In the genomic region with DNA sequence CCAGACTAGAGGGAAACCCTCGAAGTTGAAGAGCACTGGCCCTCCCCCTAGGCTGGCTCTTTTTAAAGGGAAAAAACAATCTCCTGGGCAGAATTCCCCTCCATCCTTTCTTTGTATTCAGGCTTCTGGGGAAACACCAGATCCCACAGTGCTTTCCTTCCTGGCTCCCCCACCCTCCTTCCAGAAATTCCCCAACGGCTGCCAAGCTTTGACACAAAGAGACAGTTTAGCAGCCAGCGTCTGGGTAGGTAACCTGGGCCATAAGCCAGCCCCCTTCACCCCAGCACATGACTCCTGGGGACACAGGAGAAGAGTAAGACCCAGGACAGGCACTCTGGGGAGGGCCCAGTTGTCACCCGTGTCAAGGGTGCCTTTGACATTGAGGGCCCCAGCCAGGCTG, we compare ENCODE assay signal across 10 mouse cellular contexts. TPM values are rescaled to one million over a fixed set of nuclear protein-coding genes. Genes with fewer than 3 reads are reported as not detected.
A peak's percentile ranks its signal among the peaks of the same experiment; 100 is the strongest.
DNase-seq lines count a peak whose midpoint lies in the region; ATAC-seq lines count a peak whose summit lies in the region.
"Had no signal": no experiment of that assay in that cellular context is flagged by ENCODE, and none has a peak within 500 bp of the region (broad histone marks: within the 10 kb centered on the region; RNA-seq: fewer than 3 reads in every experiment).

No protein-coding gene starts in this region.

- H3K4me3 ChIP-seq in hindbrain, embryonic 14.5 days (replicated peaks; ENCODE audit: low read length), result no peak overlapping the region
- H3K4me3 ChIP-seq in hindbrain, embryonic 12.5 days, result no peak overlapping the region
- H3K4me3 ChIP-seq in lung, embryonic 16.5 days (ENCODE audit: low read length), result no peak overlapping the region
- H3K4me3 ChIP-seq: liver, embryonic 15.5 days had no signal

- no peak for ATAC-seq in hindbrain, embryonic 14.5 days (ENCODE audit: low FRiP score)
- ATAC-seq in hindbrain, embryonic 12.5 days (ENCODE audit: low FRiP score), result no peak
- ATAC-seq in lung, embryonic 16.5 days (ENCODE audit: low read depth), result no peak

- WGBS in hindbrain, embryonic 14.5 days, result 40% methylated on average over 4 of the region's 4 CpGs
- 52% methylated on average over 4 of the region's 4 CpGs for WGBS in hindbrain, embryonic 12.5 days
- 11% methylated on average over 4 of the region's 4 CpGs for WGBS in lung, embryonic 16.5 days

- no peaks in the 10 kb centered on the region for H3K9me3 ChIP-seq in hindbrain, embryonic 14.5 days (ENCODE audit: control insufficient read depth, low read length)
- H3K9me3 ChIP-seq in hindbrain, embryonic 12.5 days (replicated peaks), result no peaks in the 10 kb centered on the region
- H3K9me3 ChIP-seq in lung, embryonic 16.5 days (ENCODE audit: control insufficient read depth, low read length), result no peaks in the 10 kb centered on the region
- H3K9me3 ChIP-seq: liver, embryonic 15.5 days had no signal

- no peak overlapping the region for H3K9ac ChIP-seq in hindbrain, embryonic 14.5 days
- no peak overlapping the region for H3K9ac ChIP-seq in hindbrain, embryonic 12.5 days
- H3K9ac ChIP-seq in lung, embryonic 16.5 days (ENCODE audit: low read length), result peak overlapping the region; percentile 41
- H3K9ac ChIP-seq: liver, embryonic 15.5 days had no signal

- no peaks in the 10 kb centered on the region for H3K27me3 ChIP-seq in hindbrain, embryonic 14.5 days (ENCODE audit: control insufficient read depth, insufficient read depth, low read length)
- H3K27me3 ChIP-seq in hindbrain, embryonic 12.5 days, result peaks cover 14% of the 10 kb centered on the region
- no peaks in the 10 kb centered on the region for H3K27me3 ChIP-seq in lung, embryonic 16.5 days (ENCODE audit: control insufficient read depth, insufficient read depth, low read depth, low read length)

- peaks cover 10% of the 10 kb centered on the region for H3K4me1 ChIP-seq in hindbrain, embryonic 14.5 days (replicated peaks; ENCODE audit: control insufficient read depth, insufficient read depth, low read length)
- peaks cover 22% of the 10 kb centered on the region for H3K4me1 ChIP-seq in hindbrain, embryonic 12.5 days
- H3K4me1 ChIP-seq in lung, embryonic 16.5 days (replicated peaks; ENCODE audit: control insufficient read depth, insufficient read depth, low read length), result peaks cover 32% of the 10 kb centered on the region

- H3K27ac ChIP-seq in hindbrain, embryonic 14.5 days, result peak overlapping the region; percentile 43; the same call in 1 of the 2 replicates
- no peak overlapping the region for H3K27ac ChIP-seq in hindbrain, embryonic 12.5 days
- H3K27ac ChIP-seq in lung, embryonic 16.5 days (ENCODE audit: low read length), result peak overlapping the region; percentile 89
- H3K27ac ChIP-seq: liver, embryonic 15.5 days had no signal

- DNase-seq in hindbrain, embryonic 14.5 days (ENCODE audit: low spot score), result no peak
- DNase-seq in fibroblast of lung, adult 2 months (ENCODE audit: low read depth), result peak; percentile 48
- peak; percentile 66 for DNase-seq in heart, postnatal 4 days
- DNase-seq in urinary bladder, postnatal 10 days (ENCODE audit: low spot score), result no peak
- DNase-seq in cerebellum, adult 9-11 months, result no peak
- DNase-seq in layer of hippocampus, adult 9-11 months, result no peak
- DNase-seq: thymus, postnatal 25 days had no signal

- no peak overlapping the region for H3K4me2 ChIP-seq in hindbrain, embryonic 14.5 days (replicated peaks)
- no peak overlapping the region for H3K4me2 ChIP-seq in hindbrain, embryonic 12.5 days (replicated peaks)
- H3K4me2 ChIP-seq in lung, embryonic 16.5 days (ENCODE audit: low read depth, low read length), result no peak overlapping the region
- H3K4me2 ChIP-seq: liver, embryonic 15.5 days had no signal

- H3K36me3 ChIP-seq in hindbrain, embryonic 14.5 days (replicated peaks; ENCODE audit: control insufficient read depth, insufficient read depth), result no peaks in the 10 kb centered on the region
- H3K36me3 ChIP-seq in hindbrain, embryonic 12.5 days, result no peaks in the 10 kb centered on the region
- H3K36me3 ChIP-seq in lung, embryonic 16.5 days (ENCODE audit: control insufficient read depth, insufficient read depth, low read length), result no peaks in the 10 kb centered on the region
- H3K36me3 ChIP-seq: liver, embryonic 15.5 days had no signal

RNA-seq across cellular contexts. Expression of a gene that starts 4.0 kb away (rescaled TPM):
- polyA plus RNA-seq in hindbrain, embryonic 14.5 days (2014; fragmentation: Nextera tagmentation; extraction: Ambion mirVana), result 57.5 and 62.5 TPM in 2 replicates
- polyA plus RNA-seq in hindbrain, embryonic 12.5 days (2016; fragmentation: Nextera tagmentation; extraction: Ambion mirVana), result 97.7 and 99.9 TPM in 2 replicates
- total RNA-seq in heart, postnatal 4 days (2021), result 10 to 100 TPM; 59.2 to 62.2 TPM
- polyA plus RNA-seq in lung, embryonic 16.5 days (2015; fragmentation: Nextera tagmentation; extraction: Ambion mirVana), result 252 TPM in 2 replicates

RNA-seq across cellular contexts. Expression of a gene that starts 17.4 kb away (rescaled TPM):
- 17.8 and 20.8 TPM in 2 replicates for polyA plus RNA-seq in hindbrain, embryonic 14.5 days (2014; fragmentation: Nextera tagmentation; extraction: Ambion mirVana)
- 19.9 and 21.9 TPM in 2 replicates for polyA plus RNA-seq in hindbrain, embryonic 12.5 days (2016; fragmentation: Nextera tagmentation; extraction: Ambion mirVana)
- total RNA-seq in heart, postnatal 4 days (2021), result 10 to 100 TPM; 20.2 to 20.6 TPM
- 30.6 and 32.7 TPM in 2 replicates for polyA plus RNA-seq in lung, embryonic 16.5 days (2015; fragmentation: Nextera tagmentation; extraction: Ambion mirVana)

Comparison
In these comparisons a context has a peak if more than half of its experiments do, and no peak if none do; other contexts are left out.
1. DNase-seq: peak in fibroblast of lung, adult 2 months (single experiment) and heart, postnatal 4 days (single experiment); none in hindbrain, embryonic 14.5 days (single experiment), urinary bladder, postnatal 10 days (single experiment), cerebellum, adult 9-11 months (single experiment) and layer of hippocampus, adult 9-11 months (single experiment).